Mouse (Mus musculus): ENCODE data around the gene Smpdl3b.
A peak's percentile ranks its signal among the peaks of the same experiment; 100 is the strongest.

Gene Smpdl3b

DNA sequence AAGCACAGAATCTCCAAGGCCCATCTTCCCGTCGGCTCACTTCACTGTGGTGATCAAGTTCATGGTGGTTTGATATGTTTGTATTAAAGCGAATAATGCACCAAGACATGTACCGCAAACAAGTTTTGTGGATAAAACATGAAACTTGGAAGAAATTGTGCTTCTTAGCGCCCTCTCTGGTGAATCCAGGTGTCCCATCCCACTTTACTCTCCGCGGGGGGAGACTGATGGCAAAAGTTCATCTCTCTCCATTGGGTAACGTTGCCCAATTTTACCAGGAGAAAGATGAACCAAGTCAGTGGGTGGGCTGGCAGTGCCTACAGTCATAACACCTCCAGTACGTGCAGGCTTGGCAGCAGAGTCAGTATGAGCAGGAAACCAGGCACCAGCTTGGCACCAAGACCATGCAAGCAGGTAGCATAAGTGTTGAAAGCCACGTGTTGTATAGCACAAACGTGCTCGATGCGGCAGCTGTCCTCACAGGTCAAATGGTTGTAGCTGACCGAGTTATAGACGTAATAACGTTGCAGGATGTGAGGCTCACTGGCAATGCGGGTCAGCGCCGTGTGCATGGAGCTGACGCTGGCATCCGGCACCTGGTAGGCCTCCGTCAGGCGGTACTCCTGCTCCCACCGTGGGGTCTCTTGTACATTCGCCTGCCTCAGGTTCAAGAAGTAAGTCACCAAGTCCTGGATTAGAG, 23.8 kb downstream of the Smpdl3b start:
- no peak for DNase-seq

DNA sequence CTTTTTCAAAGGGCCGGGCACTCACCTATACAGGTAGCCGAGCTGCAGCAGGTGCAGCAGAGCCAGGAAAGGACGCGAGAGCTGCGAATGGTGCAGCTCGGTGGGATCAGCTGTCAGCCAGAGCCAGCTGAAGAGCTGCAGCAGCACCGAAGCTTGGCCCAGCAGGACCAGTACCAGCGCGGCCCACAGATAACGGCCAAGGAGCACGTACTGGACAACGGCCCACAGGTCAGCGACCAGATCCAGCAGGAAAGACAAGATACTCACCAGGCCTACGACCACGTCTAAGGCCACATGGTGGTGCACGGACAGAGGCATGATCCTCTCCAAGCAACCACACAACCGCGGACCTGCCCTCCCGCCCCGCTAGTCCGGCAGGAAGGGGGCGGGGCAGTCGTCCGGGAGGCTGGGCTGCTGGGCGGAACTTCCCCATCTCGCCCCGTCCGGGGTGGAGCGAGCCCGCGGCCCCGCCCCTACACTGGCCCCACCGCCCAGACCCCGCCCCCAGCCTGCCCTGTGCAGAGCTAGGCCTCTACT, 24.8 kb downstream of the Smpdl3b start, which contains the start of gene Xkr8:
Gene Xkr8, minus strand, starts transcription at position 399 of the 537 bp plus-strand sequence.
- DNase-seq: peak; percentile 93

DNA sequence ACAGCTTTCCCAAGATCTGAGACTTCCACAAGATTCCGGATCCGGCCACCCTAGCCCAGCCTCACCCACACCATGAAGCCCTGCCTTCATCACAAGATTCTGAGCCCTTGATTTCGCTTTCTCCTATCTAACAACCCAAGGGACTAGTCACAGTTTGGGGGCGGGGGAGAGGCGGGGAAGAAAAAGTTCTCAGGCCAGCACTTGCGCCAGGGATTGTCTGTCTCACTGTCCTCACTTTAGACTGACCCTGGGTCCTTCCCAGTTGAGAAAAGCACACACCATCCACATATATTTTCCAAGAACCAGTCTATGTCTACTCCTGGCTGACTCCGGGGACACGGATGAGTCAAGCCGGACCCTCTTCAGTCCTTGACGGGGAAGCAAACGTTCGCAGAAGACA, 25.4 kb downstream of the Smpdl3b start:
- DNase-seq: no peak

DNA sequence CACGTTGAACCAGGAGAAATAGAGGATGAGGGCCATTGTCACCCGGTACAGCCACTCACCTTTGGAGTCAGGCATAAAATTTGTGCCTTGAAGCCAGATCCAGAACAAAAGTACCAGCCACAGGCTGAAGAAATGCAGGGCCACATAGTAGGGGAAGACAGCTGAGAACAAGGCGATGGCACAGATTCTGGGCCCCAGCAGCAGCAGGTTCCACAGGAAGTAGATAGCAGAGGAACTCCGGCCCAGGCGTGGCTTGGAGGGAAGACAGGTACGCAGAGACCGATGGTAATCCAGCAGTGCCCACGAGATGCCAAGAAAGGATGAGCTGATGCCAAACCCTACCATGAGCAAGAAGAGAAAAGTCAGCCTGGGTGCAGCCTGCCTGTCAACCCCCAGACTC, 28.8 kb downstream of the Smpdl3b start:
- DNase-seq: no peak

DNA sequence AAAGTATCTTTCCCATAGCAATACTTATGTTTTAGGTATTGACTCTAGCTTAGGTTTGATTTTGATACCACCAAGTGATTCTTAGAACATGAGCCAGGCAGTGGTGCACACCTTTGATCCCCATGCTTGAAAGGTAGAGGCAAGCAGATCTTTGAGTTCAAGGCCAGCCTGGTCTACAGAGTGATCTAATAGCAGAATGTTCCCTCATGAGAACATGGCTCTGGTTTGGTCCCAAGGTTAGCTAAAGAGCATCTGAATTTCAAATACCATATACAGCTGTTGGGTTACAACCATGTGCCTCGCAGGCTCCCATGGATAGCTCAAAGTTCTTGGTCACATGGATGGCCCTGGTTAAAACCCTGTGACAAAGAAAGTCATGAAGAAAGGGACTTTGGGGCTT, 38.8 kb downstream of the Smpdl3b start:
- DNase-seq: no peak

DNA sequence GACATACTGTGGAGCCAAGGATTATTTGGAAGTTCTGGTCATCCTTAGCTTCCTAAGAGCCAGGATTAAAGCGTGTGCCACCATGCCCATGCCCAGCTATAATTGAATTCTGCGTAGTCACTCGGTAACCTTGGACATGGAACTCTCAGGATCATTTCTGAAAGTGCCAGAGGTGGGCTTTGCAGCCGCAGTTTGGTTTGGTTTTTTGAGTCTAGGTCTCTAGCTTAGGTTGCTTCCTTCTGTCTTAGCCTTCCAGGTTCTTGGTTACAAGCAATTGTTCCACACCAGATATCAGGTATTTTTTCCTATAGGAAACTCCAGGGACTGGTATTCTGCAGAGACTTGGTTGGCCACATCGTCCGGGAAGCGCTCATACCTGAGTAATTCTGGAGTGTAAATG, 43.9 kb downstream of the Smpdl3b start:
- DNase-seq: no peak

DNA sequence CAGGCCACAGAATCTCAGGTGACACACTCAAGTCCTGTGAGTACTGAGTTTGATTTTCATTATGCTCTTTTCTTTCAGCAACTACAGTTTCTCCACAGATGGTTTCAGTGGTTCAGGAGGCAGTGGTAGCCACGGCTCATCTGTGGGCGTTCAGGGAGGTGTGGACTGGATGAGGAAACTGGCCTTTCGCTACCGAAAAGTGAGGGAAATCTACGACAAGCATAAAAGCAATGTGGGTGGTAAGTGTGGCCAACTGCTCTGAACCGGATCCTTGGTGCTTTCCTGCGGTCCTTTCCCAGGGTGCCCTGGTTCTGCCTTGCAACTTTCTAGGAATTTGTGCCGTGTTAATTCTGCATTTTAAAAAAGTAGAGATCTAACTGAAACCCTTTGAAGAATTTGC, 50.2 kb downstream of the Smpdl3b start:
- DNase-seq: no peak

DNA sequence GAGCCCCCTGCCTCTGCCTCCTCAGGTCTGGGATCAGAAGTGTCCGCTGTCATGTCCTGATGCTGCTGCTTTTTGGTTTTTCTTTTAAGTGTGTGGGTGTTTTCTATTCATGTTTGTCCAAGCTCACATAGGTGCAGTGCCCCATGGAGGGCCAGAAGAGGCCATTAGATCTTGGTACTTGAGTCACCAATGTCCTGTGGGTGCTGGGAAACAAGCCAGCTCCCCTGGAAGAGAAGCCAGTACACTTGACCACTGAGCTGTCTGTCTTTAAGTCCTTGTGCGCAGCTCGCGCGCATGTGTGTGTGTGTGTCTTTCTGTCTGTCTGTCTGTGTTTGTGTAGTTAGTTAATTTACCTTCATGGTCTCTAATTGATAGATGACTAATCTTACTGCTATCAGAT, 55.0 kb downstream of the Smpdl3b start:
- no peak for DNase-seq

DNA sequence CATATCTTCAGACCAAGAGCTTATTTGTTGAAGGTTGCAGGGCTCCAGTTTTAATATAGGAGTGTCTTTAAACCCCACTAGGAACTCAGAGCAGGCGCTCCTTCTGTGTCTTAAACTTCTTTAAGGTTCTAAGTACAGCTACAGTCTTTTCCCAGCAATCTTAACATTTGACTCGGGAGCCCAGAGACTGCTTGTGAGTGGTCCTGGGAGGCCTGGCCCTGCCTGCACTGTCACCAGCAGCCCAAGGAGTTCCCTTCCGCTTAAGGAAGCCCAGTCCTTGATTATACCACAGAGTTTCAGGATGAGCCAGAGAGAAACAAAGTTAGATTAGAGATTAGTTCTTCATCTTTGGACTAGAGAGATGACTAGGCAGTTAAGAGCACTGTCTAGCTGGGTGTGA, 63.7 kb downstream of the Smpdl3b start:
- no peak for DNase-seq

DNA sequence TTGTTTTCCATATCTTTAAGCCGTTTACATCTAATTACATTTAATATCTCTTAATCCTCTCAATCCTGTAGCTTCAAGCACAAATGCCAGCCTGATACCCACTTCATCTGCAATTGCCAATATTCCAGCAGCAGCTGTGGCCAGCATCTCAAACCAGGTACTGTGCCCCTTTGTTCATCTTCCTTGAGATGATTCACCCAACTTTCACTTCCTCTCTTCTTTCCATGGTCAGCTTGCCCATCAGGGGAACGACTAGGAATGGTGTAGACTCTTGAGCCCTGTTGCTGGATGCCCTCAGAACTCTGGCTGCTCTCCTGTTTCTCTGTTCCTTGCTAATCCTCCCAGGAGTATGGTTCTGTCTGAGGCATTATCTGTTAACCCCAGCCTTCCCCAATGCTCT, 67.4 kb downstream of the Smpdl3b start:
- DNase-seq: no peak

Measured in kidney, adult 18-20 months (tissue).